Mouse (Mus musculus): Measurements from ENCODE around the gene Fut2.

- no peak for TF ChIP-seq GATA1 (IDR thresholded peaks at IDR 0.05; ENCODE audit: borderline replicate concordance, low read length)
- TF ChIP-seq FLI1 (IDR thresholded peaks at IDR 0.05; ENCODE audit: low read length): no peak
These were observed 20.6 kb upstream of the Fut2 start for GRCm38 (mm10) chr7:45686841-45687240.
